12 mouse cellular contexts compared by ENCODE assay signal in the genomic region with DNA sequence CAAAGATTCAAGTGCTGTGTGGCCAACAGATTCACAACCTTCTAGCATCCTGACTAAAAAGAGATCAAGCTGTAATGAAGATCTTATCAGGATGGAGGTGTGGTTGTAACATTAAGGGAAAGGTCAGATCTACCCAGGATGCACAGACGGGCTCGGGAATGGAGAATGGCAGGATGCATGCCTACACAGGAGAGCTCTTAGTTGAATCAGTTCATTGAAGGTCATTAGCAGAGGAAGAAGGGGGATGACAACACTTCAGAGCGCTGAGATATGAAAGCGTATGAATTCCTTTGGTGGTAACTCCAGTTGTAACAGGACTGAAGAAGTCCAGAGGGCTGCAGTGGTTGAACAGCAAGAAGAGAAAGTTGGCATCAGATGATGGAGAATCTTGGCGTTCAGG.
"Had no signal": no experiment of that assay in that cellular context is flagged by ENCODE, and none has a peak within 500 bp of the region (broad histone marks: within the 10 kb centered on the region; RNA-seq: fewer than 3 reads in every experiment).

No protein-coding gene starts in this region.

- DNase-seq: retina, postnatal 1 day; right cerebral cortex, adult 18-20 months; right cerebral cortex, postnatal 14 days; right cerebral cortex, postnatal 25 days; right cerebral cortex, postnatal 4 days; spleen, adult 18-20 months; thymus, adult 18-20 months; thymus, adult 2 months; thymus, postnatal 14 days; thymus, postnatal 25 days; thymus, postnatal 36 days; thymus, postnatal 4 days had no signal
